Mouse (Mus musculus) limb, embryonic 13.5 days (tissue): ENCODE measurements around the gene Mthfd1l. TPM values are rescaled to one million over a fixed set of nuclear protein-coding genes. Genes with fewer than 3 reads are reported as not detected.

Experiments used
- ATAC-seq: fragments of 200-750 bp; cut with Nextera tagmentation; 2 replicates; pipeline ENCODE4 v1.8.0; 2017; ENCODE audit warnings: low read depth, moderate number of reproducible peaks, moderate TSS enrichment; ENCODE audit not compliant: low FRiP score
- H3K27ac ChIP-seq: fragments of 300-500 bp; sonication (generic); 2 replicates; pipeline ENCODE4 v1.5.1; 2015; ENCODE audit warnings: inconsistent platforms, mild to moderate bottlenecking, moderate library complexity
- H3K27me3 ChIP-seq: fragments of 300-500 bp; sonication (generic); 2 replicates; pipeline ENCODE4 v1.6.1; 2015; ENCODE audit warnings: mild to moderate bottlenecking, inconsistent platforms
- H3K36me3 ChIP-seq: fragments of 300-500 bp; sonication (generic); 2 replicates; pipeline ENCODE4 v1.6.1; 2015; ENCODE audit warnings: inconsistent platforms, mild to moderate bottlenecking, moderate library complexity
- H3K4me1 ChIP-seq: fragments of 300-500 bp; sonication (generic); 2 replicates; pipeline ENCODE4 v1.6.1; 2015; ENCODE audit warnings: inconsistent platforms
- H3K4me2 ChIP-seq: fragments of 300-500 bp; sonication (generic); replicated peaks from 2 replicates; pipeline ENCODE4 v1.6.1; 2015; ENCODE audit warnings: inconsistent platforms, mild to moderate bottlenecking, moderate library complexity
- H3K4me3 ChIP-seq: fragments of 300-500 bp; sonication (generic); 2 replicates; pipeline ENCODE4 v1.5.1; 2015; ENCODE audit warnings: moderate library complexity, mild to moderate bottlenecking, inconsistent platforms
- H3K9ac ChIP-seq: fragments of 300-500 bp; sonication (generic); 2 replicates; pipeline ENCODE4 v1.6.1; 2015; ENCODE audit warnings: mild to moderate bottlenecking, inconsistent platforms
- H3K9me3 ChIP-seq: fragments of 300-500 bp; sonication (generic); 2 replicates; pipeline ENCODE4 v1.6.1; 2016; ENCODE audit warnings: inconsistent platforms
- WGBS: fragments of 180-500 bp; shearing (Covaris S2); methylation state at CpG from one replicate; pipeline ENCODE4 v1.1.7; 2015; 5-methylcytosine and 5-hydroxymethylcytosine counted together
- polyA plus RNA-seq: library from polyadenylated mRNA; unstranded; fragments of >200 nt; fragmentation: Nextera tagmentation; extraction: Ambion mirVana; gene quantifications from 2 replicates; pipeline ENCODE4 v1.2.1, GENCODE M21; 2015

The Mthfd1l gene
- polyA plus RNA-seq, 1 experiment from 2014 or later: 11.1 TPM

DNA sequence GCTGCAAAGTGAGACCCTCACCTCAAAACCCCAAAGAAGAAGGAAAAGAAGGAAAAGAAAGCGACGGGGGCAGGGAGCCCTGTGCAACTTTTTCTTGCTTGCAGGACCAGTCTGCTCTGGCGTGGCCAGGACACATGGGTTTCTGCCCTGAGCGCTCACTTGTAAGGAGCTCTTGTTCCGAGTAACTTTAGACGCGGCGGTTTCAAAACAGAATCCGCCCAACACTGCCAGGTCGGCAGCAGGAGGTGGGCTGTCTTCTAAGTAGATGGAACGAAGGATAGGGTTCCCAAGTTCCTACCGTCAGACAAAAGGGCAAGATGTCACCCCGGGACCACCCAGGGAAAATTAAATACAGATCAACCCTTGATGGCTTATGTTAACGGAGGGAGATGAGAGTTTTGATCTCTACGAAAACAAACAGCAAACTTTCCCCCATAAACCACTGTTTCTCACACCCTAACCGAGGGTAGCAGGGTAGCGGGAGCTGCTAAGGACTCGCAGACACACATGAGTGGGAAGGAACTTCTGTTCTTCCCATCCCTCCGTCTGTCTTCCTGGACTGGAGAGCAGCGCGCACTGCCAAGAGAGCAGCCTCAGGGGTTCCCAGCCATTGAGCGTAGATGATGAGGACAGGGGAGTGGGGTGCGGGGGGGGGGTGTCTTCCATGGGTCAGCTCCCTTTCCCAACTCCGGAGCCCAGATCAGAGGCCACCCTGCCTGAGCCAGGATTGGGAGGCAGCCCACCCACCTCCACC lies 237.6 kb downstream of the Mthfd1l start:
- 22% methylated on average over 24 of the region's 24 CpGs for WGBS
- Histone ChIP-seq H3K4me1 (peaks cover 17% of the 10 kb centered on the region), H3K4me2 (peak overlapping the region; percentile 62), H3K9me3 (0 out of 2 replicates have a peak, but pooled peaks cover 4% of the 10 kb centered on the region), H3K4me3 (peak overlapping the region; percentile 29), H3K27ac (no peak overlapping the region), H3K27me3 (no peaks in the 10 kb centered on the region), H3K36me3 (no peaks in the 10 kb centered on the region), H3K9ac (peak overlapping the region; percentile 43; the same call in 1 of the 2 replicates)
- peak; percentile 64 for ATAC-seq

DNA sequence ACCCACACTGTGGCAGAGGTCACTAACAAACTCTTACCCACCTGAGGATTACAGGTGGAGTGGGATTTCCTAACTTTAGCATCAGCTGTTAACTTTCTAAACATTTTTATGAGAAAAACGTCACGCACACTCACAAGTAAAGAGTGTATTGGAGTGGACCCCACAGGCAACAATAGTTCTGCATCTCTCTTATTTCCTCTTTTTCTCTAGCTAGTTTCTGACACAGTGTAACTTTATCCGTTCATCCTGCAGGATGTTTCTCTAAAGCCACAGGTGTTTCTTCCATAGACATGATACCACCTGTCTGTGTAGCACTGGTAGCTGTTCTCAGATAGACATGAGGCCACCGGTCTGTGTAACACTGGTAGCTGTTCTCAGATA lies 238.1 kb downstream of the Mthfd1l start:
- H3K4me1 ChIP-seq: peaks cover 17% of the 10 kb centered on the region
- no peak overlapping the region for H3K9ac ChIP-seq
- no peak overlapping the region for H3K4me3 ChIP-seq
- no peaks in the 10 kb centered on the region for H3K27me3 ChIP-seq
- WGBS: 56% methylated on average over 4 of the region's 4 CpGs
- no peaks in the 10 kb centered on the region for H3K36me3 ChIP-seq
- 0 out of 2 replicates have a peak, but pooled peaks cover 4% of the 10 kb centered on the region for H3K9me3 ChIP-seq
- H3K27ac ChIP-seq: no peak overlapping the region
- ATAC-seq: no peak
- H3K4me2 ChIP-seq: peak overlapping the region; percentile 62

Other genes starting within 250 kb of the Mthfd1l start
- gene Plekhg1, start 232.8 kb upstream of the Mthfd1l start, polyA plus RNA-seq: 15.9 and 16.9 TPM in 2 replicates